Mouse (Mus musculus) embryo, embryonic 10.5 days (tissue): ENCODE data around the gene Armc9.

Experiments
- DNase-seq: peaks from one replicate; pipeline ENCODE4 v3.0.0-alpha.2; 2015; ENCODE audit warnings: low spot score

Armc9 gene

GRCm38 (mm10) chr1:86281781-86282536 is 127.4 kb downstream of the Armc9 start:
- DNase-seq = no peak

- no peak for DNase-seq
These were observed 129.5 kb downstream of the Armc9 start for GRCm38 (mm10) chr1:86284101-86284500.

- DNase-seq = no peak
These were observed 130.7 kb downstream of the Armc9 start for GRCm38 (mm10) chr1:86285295-86285694.

DNA sequence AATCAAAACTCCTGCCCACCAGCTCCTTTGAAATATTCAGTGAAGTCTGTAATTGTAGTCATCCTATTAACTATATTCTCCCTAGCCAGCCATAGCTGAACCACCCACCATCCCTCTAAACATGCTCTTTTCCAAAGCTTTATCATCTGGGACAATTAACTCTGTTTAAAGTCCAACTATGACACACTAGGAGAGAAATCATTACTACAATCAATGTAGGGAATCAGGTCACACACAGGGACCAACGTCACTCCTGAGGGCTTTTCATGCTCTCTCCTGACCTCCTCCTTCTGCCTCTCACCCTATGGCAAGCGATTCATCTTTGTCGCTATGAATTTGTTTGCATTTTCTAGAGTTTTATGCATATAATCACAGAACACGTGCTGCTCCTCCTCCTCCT is 132.9 kb downstream of the Armc9 start:
- DNase-seq = no peak

DNA sequence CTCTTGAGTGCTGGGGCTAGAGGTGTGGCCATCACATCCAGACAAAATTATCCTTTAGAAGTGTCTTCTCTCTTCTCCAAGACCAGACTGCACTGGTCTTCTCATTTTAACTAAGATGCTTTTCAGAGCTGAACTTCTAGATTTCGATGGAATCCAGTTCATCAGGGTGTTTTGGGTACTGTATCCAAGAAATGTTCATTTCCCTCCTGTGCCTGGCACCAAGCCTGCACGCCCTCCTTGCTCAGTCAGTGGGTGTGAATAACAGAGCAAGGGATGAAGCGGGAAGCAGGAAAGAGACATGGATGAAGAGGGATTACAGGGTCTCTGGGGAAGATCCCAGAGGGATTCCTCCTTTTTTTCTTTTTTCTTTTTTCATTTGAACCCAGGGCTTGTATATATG is 135.9 kb downstream of the Armc9 start:
- DNase-seq = no peak

GRCm38 (mm10) chr1:86293091-86293490 is 138.5 kb downstream of the Armc9 start:
- DNase-seq = no peak

DNA sequence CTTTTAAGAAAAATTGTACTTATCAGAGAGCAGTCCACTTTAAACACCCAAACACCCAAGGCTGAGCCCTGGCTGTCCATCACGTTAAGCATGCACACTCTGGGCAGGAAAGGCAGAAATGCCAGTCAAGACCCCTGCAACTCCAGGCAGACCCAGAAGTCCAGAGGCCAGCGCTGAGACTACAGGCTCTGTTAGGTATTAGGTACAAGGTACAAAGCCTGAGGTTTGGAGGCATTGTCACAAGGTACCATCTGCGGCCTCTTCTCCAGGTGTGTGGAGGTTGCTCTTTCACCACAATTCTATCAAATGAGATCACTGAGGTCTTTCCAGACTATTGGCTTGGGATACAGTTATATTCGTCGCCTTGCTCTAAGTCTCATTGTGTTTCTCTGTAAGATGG is 139.3 kb downstream of the Armc9 start:
- no peak for DNase-seq

DNA sequence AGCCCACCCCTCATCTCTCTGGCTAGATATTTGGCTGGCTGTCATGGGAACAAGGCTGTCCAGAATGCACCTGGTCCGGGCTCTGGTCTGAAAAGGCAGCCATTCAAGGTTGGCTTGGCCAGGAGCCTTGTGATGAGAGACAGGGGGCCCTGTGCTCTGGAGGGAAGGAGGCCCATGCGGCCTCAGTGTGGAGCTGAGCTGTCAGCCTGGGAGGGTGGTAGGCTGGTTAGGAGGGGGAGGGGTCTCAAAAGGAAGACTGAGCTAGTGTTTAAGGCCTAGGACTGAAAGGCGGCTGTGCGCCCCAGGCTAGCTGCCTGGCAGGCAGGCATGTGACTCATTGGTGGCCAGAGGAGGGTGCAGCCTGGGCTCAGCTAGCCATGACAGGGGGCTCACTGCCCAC is 139.9 kb downstream of the Armc9 start:
- DNase-seq = peak; percentile 29

GRCm38 (mm10) chr1:86300093-86300492 is 145.5 kb downstream of the Armc9 start:
- peak; percentile 67 for DNase-seq

- DNase-seq = no peak
These were observed 146.2 kb downstream of the Armc9 start for GRCm38 (mm10) chr1:86300731-86301130.

- no peak for DNase-seq
These were observed 146.9 kb downstream of the Armc9 start for GRCm38 (mm10) chr1:86301221-86302091.

DNA sequence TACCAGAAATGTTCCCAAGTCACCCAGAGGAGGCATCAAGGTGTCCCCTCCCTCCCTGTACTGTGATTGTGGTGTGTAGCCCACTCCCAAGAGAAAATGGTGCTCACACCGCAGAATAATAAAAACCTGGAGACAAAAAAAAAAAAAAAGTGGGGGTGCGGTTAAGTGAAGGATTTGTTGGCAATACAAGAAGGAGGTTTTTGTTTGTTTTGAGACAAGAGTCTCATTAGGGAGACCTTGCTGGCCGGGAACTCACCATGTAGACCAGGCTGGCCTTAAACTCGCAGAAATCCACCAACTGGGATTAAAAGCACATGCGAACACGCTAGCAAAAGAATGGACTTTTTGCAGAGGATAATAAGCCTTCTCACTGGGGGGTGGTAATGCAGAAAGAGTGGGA is 148.0 kb downstream of the Armc9 start, which contains the start of gene B3gnt7:
Gene B3gnt7 (plus strand): TSS at position 301 of the 400 bp plus-strand sequence.
- DNase-seq = no peak

GRCm38 (mm10) chr1:86303063-86303872 is 148.7 kb downstream of the Armc9 start:
- DNase-seq = peak; percentile 79

DNA sequence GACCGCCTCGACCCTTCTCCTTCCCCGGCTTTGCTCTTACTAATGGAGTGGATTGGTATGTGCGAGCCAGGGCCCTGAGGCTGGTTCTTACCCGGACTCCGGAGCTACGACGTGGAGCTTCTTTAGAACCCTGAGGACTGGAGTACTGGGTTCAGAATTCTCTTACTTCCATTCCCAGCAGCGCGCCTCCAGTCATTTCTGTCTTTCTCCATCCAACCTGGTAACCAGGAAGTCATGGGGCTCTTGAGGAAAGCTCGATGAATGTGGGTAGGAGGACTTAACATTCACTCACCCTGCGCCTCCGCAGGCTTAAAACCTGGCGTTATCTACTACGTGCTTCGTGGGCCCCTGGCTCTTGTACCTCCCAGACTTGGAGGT is 149.3 kb downstream of the Armc9 start:
- peak; percentile 43 for DNase-seq

- DNase-seq = no peak
These were observed 152.1 kb downstream of the Armc9 start for GRCm38 (mm10) chr1:86306686-86307085.

- no peak for DNase-seq
These were observed 152.7 kb downstream of the Armc9 start for GRCm38 (mm10) chr1:86307177-86307762.

DNA sequence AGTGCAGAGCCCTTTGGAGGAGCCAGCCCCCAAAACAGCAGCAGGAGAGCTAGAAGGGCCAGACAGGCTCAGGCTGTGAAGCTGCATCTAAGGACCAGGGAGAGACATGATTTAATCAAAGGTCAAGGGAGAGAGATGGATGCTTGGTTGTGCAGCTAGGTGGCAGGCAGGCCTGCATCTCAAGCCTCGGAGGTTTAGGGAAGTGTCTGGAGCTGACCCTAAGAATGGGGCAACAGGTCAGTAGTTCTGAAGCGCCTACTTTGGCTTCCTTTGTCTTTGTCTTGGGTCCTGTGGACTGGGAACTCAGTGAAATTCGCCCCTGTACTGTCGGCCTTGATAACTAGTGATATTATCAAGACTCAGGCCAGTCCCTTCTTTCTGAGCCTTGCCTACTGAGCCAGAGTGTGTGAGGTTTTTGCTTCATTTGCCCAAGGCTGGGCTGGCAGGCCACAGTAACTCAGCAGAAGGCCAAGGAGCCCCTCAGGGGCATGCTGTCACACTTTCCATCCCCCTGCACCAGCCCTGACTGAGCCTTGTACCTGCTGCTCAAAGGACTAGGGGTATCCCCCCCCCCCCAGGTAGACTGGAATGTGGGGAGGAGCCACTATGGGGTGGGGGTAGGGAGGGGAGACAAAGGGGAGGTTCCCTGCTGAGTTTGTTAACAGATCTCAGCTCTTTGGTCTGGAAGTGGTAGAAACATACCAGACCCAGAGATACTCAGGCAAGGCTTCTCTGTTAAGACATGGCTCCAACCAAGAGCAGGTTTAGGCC is 153.5 kb downstream of the Armc9 start:
- no peak for DNase-seq

DNA sequence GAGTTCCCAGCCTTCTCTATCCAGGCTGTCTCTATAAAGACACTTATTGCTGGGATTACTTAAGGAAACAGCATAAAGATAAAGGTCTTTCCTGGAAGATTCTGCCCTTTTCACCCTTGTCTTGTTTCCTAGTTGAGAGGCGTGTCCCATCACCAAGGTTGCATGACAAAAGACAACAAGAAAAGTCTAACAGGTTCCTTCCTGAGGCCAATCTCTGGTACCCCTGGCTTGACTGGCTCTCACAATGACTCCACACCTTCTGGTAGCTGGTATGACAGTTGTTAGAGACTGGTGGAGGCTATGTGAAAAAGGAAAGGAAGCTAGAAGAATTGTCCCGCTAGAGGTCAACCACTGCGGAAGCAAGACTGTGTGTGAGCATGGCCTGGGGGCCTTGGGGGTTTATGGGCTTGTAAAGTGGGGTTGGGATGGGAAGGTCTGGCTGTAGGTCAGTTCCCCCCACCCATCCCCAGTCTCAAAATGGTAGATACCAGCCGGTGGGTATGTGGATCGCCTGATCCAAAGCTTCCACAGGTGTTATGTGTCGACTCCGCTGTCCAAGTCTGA is 154.8 kb downstream of the Armc9 start:
- no peak for DNase-seq

- peak; percentile 63 for DNase-seq
These were observed 156.1 kb downstream of the Armc9 start for GRCm38 (mm10) chr1:86310536-86311310.

GRCm38 (mm10) chr1:86311467-86312005 is 157.0 kb downstream of the Armc9 start:
- DNase-seq = peak; percentile 23
